ENCODE assay signal across 8 mouse cellular contexts in genomic region chr14:32166062-32166441, GRCm38 (mm10). TPM values are rescaled to one million over a fixed set of nuclear protein-coding genes. Genes with fewer than 3 reads are reported as not detected.
DNase-seq lines count a peak whose midpoint lies in the region; ATAC-seq and TF ChIP-seq lines count a peak whose summit lies in the region.

No protein-coding gene starts in this region.

- TF ChIP-seq CTCF in bone marrow macrophage, adult 2 months (IDR thresholded peaks at IDR 0.05; ENCODE audit: low read depth, low read length), result no peak

- ATAC-seq in heart, embryonic 15.5 days (replicated peaks; ENCODE audit: insufficient number of reproducible peaks, insufficient read depth, low FRiP score, low read depth), result no peak
- no peak for ATAC-seq in hindbrain, embryonic 15.5 days (ENCODE audit: low FRiP score, low read depth)
- no peak for ATAC-seq in midbrain, embryonic 12.5 days (ENCODE audit: low FRiP score, low read depth)

- 46% methylated on average over 2 of the region's 2 CpGs for WGBS in heart, embryonic 15.5 days
- 76% methylated on average over 2 of the region's 2 CpGs for WGBS in hindbrain, embryonic 15.5 days
- 72% methylated on average over 2 of the region's 2 CpGs for whole genome bisulfite sequencing in midbrain, embryonic 12.5 days

- H3K4me2 ChIP-seq in heart, embryonic 15.5 days, result peak overlapping the region; percentile 91
- H3K4me2 ChIP-seq in hindbrain, embryonic 15.5 days, result peak overlapping the region; percentile 94
- H3K4me2 ChIP-seq in midbrain, embryonic 12.5 days (replicated peaks), result peak overlapping the region; percentile 97

- no peak for DNase-seq in heart, postnatal 14 days
- DNase-seq in c-Kit-positive CD71-positive TER-119-positive erythroid progenitor cells, embryonic 14.5 days (ENCODE audit: low spot score), result no peak
- no peak for DNase-seq in right cerebral cortex, postnatal 10 days (ENCODE audit: low spot score in 2 of 2)
- DNase-seq in kidney, adult 9 months, result no peak

- H3K27me3 ChIP-seq in heart, embryonic 15.5 days, result no peaks in the 10 kb centered on the region
- no peaks in the 10 kb centered on the region for H3K27me3 ChIP-seq in hindbrain, embryonic 15.5 days
- no peaks in the 10 kb centered on the region; the same call in 1 of the 2 replicates for H3K27me3 ChIP-seq in midbrain, embryonic 12.5 days

- 0 out of 2 replicates have a peak overlapping the region, but pooled peaks have one; percentile 80 for H3K27ac ChIP-seq in heart, embryonic 15.5 days
- H3K27ac ChIP-seq in bone marrow macrophage, adult 2 months (ENCODE audit: insufficient read depth, low read depth, low read length), result peak overlapping the region; percentile 97
- no peak overlapping the region for H3K27ac ChIP-seq in hindbrain, embryonic 15.5 days (replicated peaks)
- H3K27ac ChIP-seq in midbrain, embryonic 12.5 days (replicated peaks), result no peak overlapping the region

- peak overlapping the region; percentile 60 for H3K4me3 ChIP-seq in heart, embryonic 15.5 days
- peak overlapping the region; percentile 62 for H3K4me3 ChIP-seq in bone marrow macrophage, adult 2 months (ENCODE audit: insufficient read depth, low read length)
- no peak overlapping the region; the same call in 1 of the 2 replicates for H3K4me3 ChIP-seq in hindbrain, embryonic 15.5 days
- no peak overlapping the region for H3K4me3 ChIP-seq in midbrain, embryonic 12.5 days

- 0 out of 2 replicates have a peak overlapping the region, but pooled peaks have one; percentile 7 for H3K9ac ChIP-seq in heart, embryonic 15.5 days
- no peak overlapping the region for H3K9ac ChIP-seq in hindbrain, embryonic 15.5 days
- no peak overlapping the region for H3K9ac ChIP-seq in midbrain, embryonic 12.5 days (replicated peaks)

- no peaks in the 10 kb centered on the region for H3K9me3 ChIP-seq in heart, embryonic 15.5 days (replicated peaks)
- no peaks in the 10 kb centered on the region for H3K9me3 ChIP-seq in hindbrain, embryonic 15.5 days
- H3K9me3 ChIP-seq in midbrain, embryonic 12.5 days, result no peaks in the 10 kb centered on the region

- H3K36me3 ChIP-seq in heart, embryonic 15.5 days, result peaks cover 3% of the 10 kb centered on the region; the same call in 1 of the 2 replicates
- H3K36me3 ChIP-seq in hindbrain, embryonic 15.5 days, result no peaks in the 10 kb centered on the region
- no peaks in the 10 kb centered on the region for H3K36me3 ChIP-seq in midbrain, embryonic 12.5 days

- TF ChIP-seq POLR2A in bone marrow macrophage, adult 2 months (IDR thresholded peaks at IDR 0.05; ENCODE audit: borderline replicate concordance, low read depth, low read length), result no peak

- peaks cover 50% of the 10 kb centered on the region for H3K4me1 ChIP-seq in heart, embryonic 15.5 days (replicated peaks)
- peaks cover 55% of the 10 kb centered on the region for H3K4me1 ChIP-seq in bone marrow macrophage, adult 2 months (ENCODE audit: control insufficient read depth, insufficient read depth, low read length)
- peaks cover 24% of the 10 kb centered on the region for H3K4me1 ChIP-seq in hindbrain, embryonic 15.5 days (replicated peaks)
- peaks cover 16% of the 10 kb centered on the region for H3K4me1 ChIP-seq in midbrain, embryonic 12.5 days

- intact Hi-C loops in heart, postnatal 14 days (cut with DNase I), result no loop called here

RNA-seq across cellular contexts. Expression of gene Ncoa4, which starts 6.4 kb away (rescaled TPM):
- 131 and 154 TPM in 2 replicates for polyA plus RNA-seq in heart, embryonic 15.5 days (2015; fragmentation: Nextera tagmentation; extraction: Ambion mirVana)
- total RNA-seq in heart, postnatal 14 days (2021), result 100 to 1,000 TPM; 139 to 150 TPM
- 173 and 209 TPM in 2 replicates for polyA plus RNA-seq in bone marrow macrophage, adult 2 months (2012; ENCODE audit: insufficient read depth, insufficient read length, missing spikeins)
- 95.6 and 103 TPM in 2 replicates for polyA plus RNA-seq in hindbrain, embryonic 15.5 days (2015; fragmentation: Nextera tagmentation; extraction: Ambion mirVana)
- 91.4 and 92.7 TPM in 2 replicates for polyA plus RNA-seq in midbrain, embryonic 12.5 days (2016; fragmentation: Nextera tagmentation; extraction: Ambion mirVana)

RNA-seq across cellular contexts. Expression of gene Msmb, which starts 24.2 kb away (rescaled TPM):
- not detected in 2 replicates for polyA plus RNA-seq in heart, embryonic 15.5 days (2015; fragmentation: Nextera tagmentation; extraction: Ambion mirVana)
- not detected for total RNA-seq in heart, postnatal 14 days (2021)
- polyA plus RNA-seq in bone marrow macrophage, adult 2 months (2012; ENCODE audit: insufficient read depth, insufficient read length, missing spikeins), result not detected in 2 replicates
- polyA plus RNA-seq in hindbrain, embryonic 15.5 days (2015; fragmentation: Nextera tagmentation; extraction: Ambion mirVana), result not detected in 2 replicates
- polyA plus RNA-seq in midbrain, embryonic 12.5 days (2016; fragmentation: Nextera tagmentation; extraction: Ambion mirVana), result not detected in 2 replicates

RNA-seq across cellular contexts. Expression of gene Timm23, which starts 35.6 kb away (rescaled TPM):
- polyA plus RNA-seq in heart, embryonic 15.5 days (2015; fragmentation: Nextera tagmentation; extraction: Ambion mirVana), result 288 and 312 TPM in 2 replicates
- 100 to 1,000 TPM; 163 to 177 TPM for total RNA-seq in heart, postnatal 14 days (2021)
- polyA plus RNA-seq in bone marrow macrophage, adult 2 months (2012; ENCODE audit: insufficient read depth, insufficient read length, missing spikeins), result 35.2 and 40.5 TPM in 2 replicates
- polyA plus RNA-seq in hindbrain, embryonic 15.5 days (2015; fragmentation: Nextera tagmentation; extraction: Ambion mirVana), result 225 and 227 TPM in 2 replicates
- polyA plus RNA-seq in midbrain, embryonic 12.5 days (2016; fragmentation: Nextera tagmentation; extraction: Ambion mirVana), result 211 and 222 TPM in 2 replicates

RNA-seq across cellular contexts. Expression of gene Parg, which starts 35.7 kb away (rescaled TPM):
- 23.6 and 26.6 TPM in 2 replicates for polyA plus RNA-seq in heart, embryonic 15.5 days (2015; fragmentation: Nextera tagmentation; extraction: Ambion mirVana)
- total RNA-seq in heart, postnatal 14 days (2021), result 10 to 100 TPM; 20.8 to 28.6 TPM
- polyA plus RNA-seq in bone marrow macrophage, adult 2 months (2012; ENCODE audit: insufficient read depth, insufficient read length, missing spikeins), result 23.3 TPM in 2 replicates
- 31.0 and 34.6 TPM in 2 replicates for polyA plus RNA-seq in hindbrain, embryonic 15.5 days (2015; fragmentation: Nextera tagmentation; extraction: Ambion mirVana)
- polyA plus RNA-seq in midbrain, embryonic 12.5 days (2016; fragmentation: Nextera tagmentation; extraction: Ambion mirVana), result 61.5 and 66.7 TPM in 2 replicates

Comparison
In these comparisons a context has a peak if more than half of its experiments do, and no peak if none do; other contexts are left out.
1. H3K27ac ChIP-seq: peak in heart, embryonic 15.5 days (single experiment) and bone marrow macrophage, adult 2 months (single experiment); none in hindbrain, embryonic 15.5 days (single experiment) and midbrain, embryonic 12.5 days (single experiment).
2. H3K4me3 ChIP-seq: peak in heart, embryonic 15.5 days (single experiment) and bone marrow macrophage, adult 2 months (single experiment); none in hindbrain, embryonic 15.5 days (single experiment) and midbrain, embryonic 12.5 days (single experiment).
3. Peak in every context shown above with its lines, with median percentiles within 50 percentile points of each other: H3K4me2 ChIP-seq.